Comparison of ENCODE assay signal across 10 mouse cellular contexts in the genomic region with DNA sequence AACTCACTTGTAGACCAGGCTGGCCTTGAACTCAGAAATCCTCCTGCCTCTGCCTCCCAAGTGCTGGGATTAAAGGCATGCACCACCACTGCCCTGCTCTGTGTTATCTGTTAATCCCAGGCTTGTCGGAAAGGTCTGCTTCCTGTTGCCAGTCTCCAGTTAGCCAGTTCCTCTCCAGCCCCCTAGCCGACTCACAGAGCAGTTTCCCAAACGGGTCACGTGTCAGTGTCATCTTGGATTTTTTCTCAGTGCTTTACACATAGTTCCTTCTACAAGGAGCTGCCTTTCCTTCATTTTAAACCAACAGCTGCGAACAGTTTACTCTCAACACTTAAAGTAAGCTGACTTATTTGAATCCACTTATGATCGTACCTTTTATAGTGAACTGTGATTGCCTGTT. TPM values are rescaled to one million over a fixed set of nuclear protein-coding genes. Genes with fewer than 3 reads are reported as not detected.
DNase-seq lines count a peak whose midpoint lies in the region; ATAC-seq and TF ChIP-seq lines count a peak whose summit lies in the region.
"Had no signal": no experiment of that assay in that cellular context is flagged by ENCODE, and none has a peak within 500 bp of the region (broad histone marks: within the 10 kb centered on the region; RNA-seq: fewer than 3 reads in every experiment).

No protein-coding gene starts in this region.

- no peak overlapping the region for H3K27ac ChIP-seq in kidney, embryonic 16.5 days (ENCODE audit: low read length)
- no peak overlapping the region for H3K27ac ChIP-seq in kidney, adult 2 months (ENCODE audit: insufficient read depth, low read depth, low read length)
- no peak overlapping the region for H3K27ac ChIP-seq in embryonic facial prominence, embryonic 14.5 days (replicated peaks; ENCODE audit: low read depth, low read length)
- H3K27ac ChIP-seq in lung, postnatal 0 days (ENCODE audit: low read length) = no peak overlapping the region

- H3K27me3 ChIP-seq in kidney, embryonic 16.5 days (ENCODE audit: insufficient read depth, low read length) = no peaks in the 10 kb centered on the region
- no peaks in the 10 kb centered on the region for H3K27me3 ChIP-seq in kidney, adult 2 months (replicated peaks; ENCODE audit: control insufficient read depth, insufficient read depth, low read length)
- H3K27me3 ChIP-seq in G1E (ENCODE audit: insufficient read depth, low read length) = no peaks in the 10 kb centered on the region
- no peaks in the 10 kb centered on the region for H3K27me3 ChIP-seq in embryonic facial prominence, embryonic 14.5 days (replicated peaks; ENCODE audit: control insufficient read depth, insufficient read depth, low read length)
- no peaks in the 10 kb centered on the region for H3K27me3 ChIP-seq in lung, postnatal 0 days (replicated peaks; ENCODE audit: insufficient read depth, low read length)
- H3K27me3 ChIP-seq: limb, embryonic 12.5 days had no signal

- TF ChIP-seq CTCF in kidney, adult 2 months (conservative IDR thresholded peaks at IDR 0.05; ENCODE audit: insufficient read depth, insufficient read length, low read depth, low read length) = no peak
- TF ChIP-seq CTCF in G1E (IDR thresholded peaks at IDR 0.05; ENCODE audit: low read depth, low read length) = no peak
- no peak for TF ChIP-seq CTCF in lung, postnatal 0 days (IDR thresholded peaks at IDR 0.05)

- no peak overlapping the region for H3K4me3 ChIP-seq in kidney, embryonic 16.5 days (ENCODE audit: low read length)
- no peak overlapping the region for H3K4me3 ChIP-seq in kidney, adult 2 months (ENCODE audit: insufficient read depth, low read depth, low read length)
- H3K4me3 ChIP-seq in G1E (ENCODE audit: low read depth, low read length) = peak overlapping the region; percentile 54; the same call in 1 of the 2 replicates
- no peak overlapping the region for H3K4me3 ChIP-seq in embryonic facial prominence, embryonic 14.5 days (ENCODE audit: low read depth, low read length)
- no peak overlapping the region for H3K4me3 ChIP-seq in lung, postnatal 0 days (ENCODE audit: low read depth, low read length)

- no peak overlapping the region for H3K9ac ChIP-seq in kidney, embryonic 16.5 days (replicated peaks; ENCODE audit: low read length)
- H3K9ac ChIP-seq in embryonic facial prominence, embryonic 14.5 days (ENCODE audit: low read depth, low read length) = no peak overlapping the region
- no peak overlapping the region for H3K9ac ChIP-seq in lung, postnatal 0 days (replicated peaks; ENCODE audit: low read depth)

- no peaks in the 10 kb centered on the region for H3K9me3 ChIP-seq in kidney, embryonic 16.5 days (ENCODE audit: low read length)
- H3K9me3 ChIP-seq in G1E (replicated peaks) = no peaks in the 10 kb centered on the region
- H3K9me3 ChIP-seq in embryonic facial prominence, embryonic 14.5 days (ENCODE audit: control insufficient read depth, low read length) = no peaks in the 10 kb centered on the region
- no peaks in the 10 kb centered on the region for H3K9me3 ChIP-seq in lung, postnatal 0 days (ENCODE audit: low read length)
- H3K9me3 ChIP-seq: limb, embryonic 12.5 days had no signal

- TF ChIP-seq EP300 in lung, postnatal 0 days (IDR thresholded peaks at IDR 0.05) = no peak

- peaks cover 47% of the 10 kb centered on the region for H3K4me1 ChIP-seq in kidney, embryonic 16.5 days (ENCODE audit: insufficient read depth, low read length)
- peaks cover 10% of the 10 kb centered on the region; the same call in 1 of the 2 replicates for H3K4me1 ChIP-seq in kidney, adult 2 months (ENCODE audit: control insufficient read depth, insufficient read depth, low read length)
- peaks cover 63% of the 10 kb centered on the region for H3K4me1 ChIP-seq in G1E (ENCODE audit: insufficient read depth, low read depth, low read length)
- peaks cover 38% of the 10 kb centered on the region for H3K4me1 ChIP-seq in embryonic facial prominence, embryonic 14.5 days (ENCODE audit: control insufficient read depth, insufficient read depth, low read length)
- H3K4me1 ChIP-seq in lung, postnatal 0 days (ENCODE audit: insufficient read depth, low read depth, low read length) = peaks cover 30% of the 10 kb centered on the region; the same call in 1 of the 2 replicates

- no peaks in the 10 kb centered on the region for H3K36me3 ChIP-seq in kidney, embryonic 16.5 days (ENCODE audit: insufficient read depth, low read length)
- H3K36me3 ChIP-seq in kidney, adult 2 months (ENCODE audit: control insufficient read depth, insufficient read depth, low read length) = no peaks in the 10 kb centered on the region
- H3K36me3 ChIP-seq in G1E (replicated peaks) = peaks cover 56% of the 10 kb centered on the region
- peaks cover 7% of the 10 kb centered on the region; the same call in 1 of the 2 replicates for H3K36me3 ChIP-seq in embryonic facial prominence, embryonic 14.5 days (ENCODE audit: control insufficient read depth, insufficient read depth, low read length)
- no peaks in the 10 kb centered on the region for H3K36me3 ChIP-seq in lung, postnatal 0 days (ENCODE audit: insufficient read depth, low read length)

- DNase-seq in kidney, adult 2 months = no peak
- DNase-seq in G1E (ENCODE audit: low spot score) = no peak
- no peak for DNase-seq in embryonic facial prominence, embryonic 14.5 days (ENCODE audit: low spot score)
- peak; percentile 60 for DNase-seq in lung, postnatal 0 days (ENCODE audit: low spot score)
- no peak for DNase-seq in urinary bladder, adult 18-20 months (ENCODE audit: low spot score in 2 of 2)
- DNase-seq in adrenal gland, postnatal 14 days = no peak

- 74% methylated on average over 6 of the region's 6 CpGs for WGBS in kidney, embryonic 16.5 days
- 61% methylated on average over 6 of the region's 6 CpGs for WGBS in kidney, adult 2 months
- WGBS in embryonic facial prominence, embryonic 14.5 days = 75% methylated on average over 6 of the region's 6 CpGs
- WGBS in lung, postnatal 0 days = 49% methylated on average over 6 of the region's 6 CpGs

- no peak for TF ChIP-seq POLR2A in kidney, adult 2 months (IDR thresholded peaks at IDR 0.05; ENCODE audit: low read depth, low read length)

- H3K4me2 ChIP-seq in kidney, embryonic 16.5 days (replicated peaks; ENCODE audit: low read depth, low read length) = peak overlapping the region; percentile 3; the same call in 1 of the 2 replicates
- peak overlapping the region; percentile 32 for H3K4me2 ChIP-seq in embryonic facial prominence, embryonic 14.5 days (ENCODE audit: low read depth, low read length)
- no peak overlapping the region for H3K4me2 ChIP-seq in lung, postnatal 0 days (replicated peaks; ENCODE audit: low read depth, low read length)

- ATAC-seq in kidney, embryonic 16.5 days (ENCODE audit: low FRiP score, low TSS enrichment) = no peak
- ATAC-seq in G1E (ENCODE audit: extremely low read depth, insufficient number of reproducible peaks, low FRiP score, poor library complexity, severe bottlenecking) = no peak
- ATAC-seq in embryonic facial prominence, embryonic 14.5 days (ENCODE audit: low read depth) = no peak
- ATAC-seq in lung, postnatal 0 days = no peak

RNA-seq across cellular contexts. Expression of a gene that starts 2.2 kb away (rescaled TPM):
- polyA plus RNA-seq in kidney, embryonic 16.5 days (2015; fragmentation: Nextera tagmentation; extraction: Ambion mirVana) = 117 and 134 TPM in 2 replicates
- polyA plus RNA-seq in kidney, adult 2 months (2012; rRNA removed) = 110 and 117 TPM in 2 replicates
- total RNA-seq in G1E (2014; fragmentation: Nextera tagmentation) (336 and 447 TPM in 2 replicates), G1E (2017) (214 and 244 TPM in 2 replicates)
- 198 and 298 TPM in 2 replicates for polyA plus RNA-seq in G1E (2012)
- 103 and 105 TPM in 2 replicates for polyA plus RNA-seq in embryonic facial prominence, embryonic 14.5 days (2014; fragmentation: Nextera tagmentation; extraction: Ambion mirVana)
- 80.2 and 80.3 TPM in 2 replicates for polyA plus RNA-seq in lung, postnatal 0 days (2015; fragmentation: Nextera tagmentation; extraction: Ambion mirVana)
- 198 and 203 TPM in 2 replicates for total RNA-seq in adrenal gland, postnatal 14 days (2021)

RNA-seq across cellular contexts. Expression of a gene that starts 5.3 kb away (rescaled TPM):
- 18.3 and 19.0 TPM in 2 replicates for polyA plus RNA-seq in kidney, embryonic 16.5 days (2015; fragmentation: Nextera tagmentation; extraction: Ambion mirVana)
- polyA plus RNA-seq in kidney, adult 2 months (2012; rRNA removed) = 30.1 and 37.1 TPM in 2 replicates
- total RNA-seq in G1E (2014; fragmentation: Nextera tagmentation) = 11.0 and 16.1 TPM in 2 replicates
- total RNA-seq in G1E (2017) = 2.8 and 3.8 TPM in 2 replicates
- 0.62 and 1.3 TPM in 2 replicates for polyA plus RNA-seq in G1E (2012)
- 13.6 and 14.9 TPM in 2 replicates for polyA plus RNA-seq in embryonic facial prominence, embryonic 14.5 days (2014; fragmentation: Nextera tagmentation; extraction: Ambion mirVana)
- 20.7 and 23.9 TPM in 2 replicates for polyA plus RNA-seq in lung, postnatal 0 days (2015; fragmentation: Nextera tagmentation; extraction: Ambion mirVana)
- 8.0 and 18.8 TPM in 2 replicates for total RNA-seq in adrenal gland, postnatal 14 days (2021)

RNA-seq across cellular contexts. Expression of a gene that starts 18.5 kb away (rescaled TPM):
- 24.5 and 30.3 TPM in 2 replicates for polyA plus RNA-seq in kidney, embryonic 16.5 days (2015; fragmentation: Nextera tagmentation; extraction: Ambion mirVana)
- 3.2 and 15.6 TPM in 2 replicates for polyA plus RNA-seq in kidney, adult 2 months (2012; rRNA removed)
- total RNA-seq in G1E (2014; fragmentation: Nextera tagmentation) (not detected in 2 replicates), G1E (2017) (not detected in 2 replicates)
- polyA plus RNA-seq in G1E (2012) = not detected in 2 replicates
- 0.22 and 0.39 TPM in 2 replicates for polyA plus RNA-seq in embryonic facial prominence, embryonic 14.5 days (2014; fragmentation: Nextera tagmentation; extraction: Ambion mirVana)
- polyA plus RNA-seq in lung, postnatal 0 days (2015; fragmentation: Nextera tagmentation; extraction: Ambion mirVana) = 1.8 and 2.2 TPM in 2 replicates
- 2.7 and 17.0 TPM in 2 replicates for total RNA-seq in adrenal gland, postnatal 14 days (2021)
- polyA plus RNA-seq: erythroblast, embryonic 14.5 days; neural tube, embryonic 11.5 days had no signal

RNA-seq across cellular contexts. Expression of a gene that starts 28.2 kb away (rescaled TPM):
- polyA plus RNA-seq in kidney, embryonic 16.5 days (2015; fragmentation: Nextera tagmentation; extraction: Ambion mirVana) = 7.2 and 8.6 TPM in 2 replicates
- 72.3 and 80.5 TPM in 2 replicates for polyA plus RNA-seq in kidney, adult 2 months (2012; rRNA removed)
- total RNA-seq in G1E (2014; fragmentation: Nextera tagmentation) (not detected in 2 replicates), G1E (2017) (0.41 and 0.44 TPM in 2 replicates)
- polyA plus RNA-seq in G1E (2012) = 0.06 and 0.10 TPM in 2 replicates
- polyA plus RNA-seq in embryonic facial prominence, embryonic 14.5 days (2014; fragmentation: Nextera tagmentation; extraction: Ambion mirVana) = 2.8 and 4.3 TPM in 2 replicates
- polyA plus RNA-seq in lung, postnatal 0 days (2015; fragmentation: Nextera tagmentation; extraction: Ambion mirVana) = 6.9 and 7.2 TPM in 2 replicates
- total RNA-seq in adrenal gland, postnatal 14 days (2021) = 3.6 and 8.3 TPM in 2 replicates
- polyA plus RNA-seq: erythroblast, embryonic 14.5 days; neural tube, embryonic 11.5 days had no signal

RNA-seq across cellular contexts. Expression of a gene that starts 32.5 kb away (rescaled TPM):
- polyA plus RNA-seq in kidney, embryonic 16.5 days (2015; fragmentation: Nextera tagmentation; extraction: Ambion mirVana) = 0.52 and 0.82 TPM in 2 replicates
- polyA plus RNA-seq in kidney, adult 2 months (2012; rRNA removed) = 3.1 and 8.5 TPM in 2 replicates
- total RNA-seq in G1E (2014; fragmentation: Nextera tagmentation) = not detected in 2 replicates
- 0.11 TPM in 1 of 2 replicates, not detected in the other for total RNA-seq in G1E (2017)
- not detected in 2 replicates for polyA plus RNA-seq in G1E (2012)
- polyA plus RNA-seq in embryonic facial prominence, embryonic 14.5 days (2014; fragmentation: Nextera tagmentation; extraction: Ambion mirVana) = 0.36 and 0.76 TPM in 2 replicates
- 0.48 and 1.1 TPM in 2 replicates for polyA plus RNA-seq in lung, postnatal 0 days (2015; fragmentation: Nextera tagmentation; extraction: Ambion mirVana)
- 0.33 and 4.1 TPM in 2 replicates for total RNA-seq in adrenal gland, postnatal 14 days (2021)
